Mouse (Mus musculus) hindbrain, embryonic 13.5 days (tissue): Measurements from ENCODE around the gene Mid1. TPM values are rescaled to one million over a fixed set of nuclear protein-coding genes. Genes with fewer than 3 reads are reported as not detected.
A peak's percentile ranks its signal among the peaks of the same experiment; 100 is the strongest.
"Not testable (repeated sequence)": the region's sequence is repeated elsewhere in the genome, so short reads cannot be mapped to it uniquely, and the experiment has no call there.

Experiments used
- ATAC-seq: fragments of 200-750 bp; cut with Nextera tagmentation; 2 replicates; pipeline ENCODE4 v1.8.0; 2017; ENCODE audit warnings: moderate TSS enrichment; ENCODE audit not compliant: low FRiP score
- H3K27ac ChIP-seq: fragments of 300-500 bp; sonication (generic); 2 replicates; pipeline ENCODE4 v1.5.1; 2015; ENCODE audit warnings: inconsistent platforms, mild to moderate bottlenecking, moderate library complexity
- H3K27me3 ChIP-seq: fragments of 300-500 bp; sonication (generic); 2 replicates; pipeline ENCODE4 v1.6.1; 2015; ENCODE audit warnings: mild to moderate bottlenecking, inconsistent platforms
- H3K36me3 ChIP-seq: fragments of 300-500 bp; sonication (generic); 2 replicates; pipeline ENCODE4 v1.6.1; 2015; ENCODE audit warnings: mild to moderate bottlenecking, inconsistent platforms
- H3K4me1 ChIP-seq: fragments of 300-500 bp; sonication (generic); replicated peaks from 2 replicates; pipeline ENCODE4 v1.6.1; 2015; ENCODE audit warnings: inconsistent platforms
- H3K4me2 ChIP-seq: fragments of 300-500 bp; sonication (generic); 2 replicates; pipeline ENCODE4 v1.6.1; 2015; ENCODE audit warnings: inconsistent platforms, mild to moderate bottlenecking, moderate library complexity
- H3K4me3 ChIP-seq: fragments of 300-500 bp; sonication (generic); 2 replicates; pipeline ENCODE4 v1.5.1; 2015; ENCODE audit warnings: mild to moderate bottlenecking, inconsistent platforms
- H3K9ac ChIP-seq: fragments of 300-500 bp; sonication (generic); 2 replicates; pipeline ENCODE4 v1.6.1; 2015; ENCODE audit warnings: mild to moderate bottlenecking, inconsistent platforms
- H3K9me3 ChIP-seq: fragments of 300-500 bp; sonication (generic); 2 replicates; pipeline ENCODE4 v1.6.1; 2016; ENCODE audit warnings: inconsistent platforms
- WGBS: fragments of 180-500 bp; shearing (Covaris S2); methylation state at CpG from one replicate; pipeline ENCODE4 v1.1.7; 2015; 5-methylcytosine and 5-hydroxymethylcytosine counted together
- polyA plus RNA-seq: library from polyadenylated mRNA; unstranded; fragments of >200 nt; fragmentation: Nextera tagmentation; extraction: Ambion mirVana; gene quantifications from 2 replicates; pipeline ENCODE4 v1.2.1, GENCODE M21; 2015

Gene Mid1
- polyA plus RNA-seq, 1 experiment from 2014 or later: 7.7 TPM

GRCm38 (mm10) chrX:169986519-169987367 is 301.7 kb downstream of the Mid1 start:
- not testable (repeated sequence) for H3K4me1 ChIP-seq, H3K27me3 ChIP-seq
- peak; percentile 92 for ATAC-seq
- 60% methylated on average over 51 of the region's 51 CpGs for WGBS
- Histone ChIP-seq H3K27ac (peak overlapping the region; percentile 35), H3K9me3 (peaks cover 74% of the 10 kb centered on the region), H3K36me3 (peaks cover 72% of the 10 kb centered on the region), H3K4me3 (peak overlapping the region; percentile 26), H3K9ac (peak overlapping the region; percentile 30; the same call in 1 of the 2 replicates), H3K4me2 (peak overlapping the region; percentile 38)

GRCm38 (mm10) chrX:169987368-169987837 is 302.4 kb downstream of the Mid1 start:
- peaks cover 67% of the 10 kb centered on the region for H3K9me3 ChIP-seq
- peak; percentile 14 for ATAC-seq
- not testable (repeated sequence) for H3K9ac ChIP-seq, H3K27ac ChIP-seq, H3K4me2 ChIP-seq, H3K4me1 ChIP-seq, H3K4me3 ChIP-seq, H3K27me3 ChIP-seq
- WGBS: 87% methylated on average over 28 of the region's 28 CpGs
- H3K36me3 ChIP-seq: peaks cover 65% of the 10 kb centered on the region

- WGBS: 94% methylated on average over 56 of the region's 56 CpGs
Measured at GRCm38 (mm10) chrX:169988571-169989218, 303.7 kb downstream of the Mid1 start.

GRCm38 (mm10) chrX:169989219-169989595 is 304.2 kb downstream of the Mid1 start:
- peaks cover 49% of the 10 kb centered on the region for H3K9me3 ChIP-seq
- H3K9ac ChIP-seq, H3K4me2 ChIP-seq, H3K4me1 ChIP-seq, H3K27me3 ChIP-seq, H3K27ac ChIP-seq, ATAC-seq: not testable (repeated sequence)
- 87% methylated on average over 8 of the region's 8 CpGs for WGBS
- H3K36me3 ChIP-seq: peaks cover 48% of the 10 kb centered on the region
- H3K4me3 ChIP-seq: 0 out of 2 replicates have a peak overlapping the region, but pooled peaks have one; percentile 2

More at GRCm38 (mm10) chrX:169988571-169989218, 303.7 kb downstream of the Mid1 start:
- H3K27me3 ChIP-seq, H3K4me2 ChIP-seq, H3K4me1 ChIP-seq, H3K9ac ChIP-seq, H3K27ac ChIP-seq: not testable (repeated sequence)
- Histone ChIP-seq H3K9me3 (peaks cover 54% of the 10 kb centered on the region), H3K4me3 (0 out of 2 replicates have a peak overlapping the region, but pooled peaks have one; percentile 2), H3K36me3 (peaks cover 53% of the 10 kb centered on the region)
- peak; percentile 21 for ATAC-seq

GRCm38 (mm10) chrX:169989691-169990631 is 305.0 kb downstream of the Mid1 start:
- not testable (repeated sequence) for H3K27me3 ChIP-seq, ATAC-seq, H3K4me2 ChIP-seq, H3K4me3 ChIP-seq, H3K27ac ChIP-seq, H3K9ac ChIP-seq, H3K4me1 ChIP-seq
- peaks cover 46% of the 10 kb centered on the region for H3K9me3 ChIP-seq
- WGBS: 80% methylated on average over 56 of the region's 56 CpGs
- H3K36me3 ChIP-seq: peaks cover 41% of the 10 kb centered on the region

- not testable (repeated sequence) for H3K27ac ChIP-seq, H3K4me1 ChIP-seq, H3K9ac ChIP-seq, H3K27me3 ChIP-seq
- peak overlapping the region; percentile 21 for H3K4me3 ChIP-seq
- peak overlapping the region; percentile 38; the same call in 1 of the 2 replicates for H3K4me2 ChIP-seq
- ATAC-seq: peak; percentile 9; the same call in 1 of the 2 replicates
- H3K9me3 ChIP-seq: peaks cover 37% of the 10 kb centered on the region
- 40% methylated on average over 21 of the region's 28 CpGs for WGBS
- H3K36me3 ChIP-seq: peaks cover 32% of the 10 kb centered on the region
Measured at GRCm38 (mm10) chrX:169991128-169991873, 306.3 kb downstream of the Mid1 start.

- not testable (repeated sequence) for H3K4me1 ChIP-seq, H3K27ac ChIP-seq, H3K27me3 ChIP-seq, H3K4me2 ChIP-seq, H3K9ac ChIP-seq, ATAC-seq, H3K4me3 ChIP-seq
- 32% methylated on average over 10 of the region's 15 CpGs for WGBS
- Histone ChIP-seq H3K36me3 (peaks cover 27% of the 10 kb centered on the region), H3K9me3 (peaks cover 32% of the 10 kb centered on the region)
Measured at GRCm38 (mm10) chrX:169992086-169992930, 307.3 kb downstream of the Mid1 start.

- H3K27ac ChIP-seq, ATAC-seq, H3K4me1 ChIP-seq, H3K4me2 ChIP-seq, H3K4me3 ChIP-seq, H3K27me3 ChIP-seq, H3K9ac ChIP-seq: not testable (repeated sequence)
- Histone ChIP-seq H3K36me3 (peaks cover 23% of the 10 kb centered on the region), H3K9me3 (peaks cover 28% of the 10 kb centered on the region)
- 58% methylated on average over 5 of the region's 8 CpGs for WGBS
Measured at GRCm38 (mm10) chrX:169992951-169993547, 308.1 kb downstream of the Mid1 start.

- H3K4me3 ChIP-seq: not testable (repeated sequence)
- 22% methylated on average over 3 of the region's 33 CpGs for WGBS
Measured at GRCm38 (mm10) chrX:169994011-169994865, 309.2 kb downstream of the Mid1 start.

More at GRCm38 (mm10) chrX:169994011-169994865, 309.2 kb downstream of the Mid1 start:
- H3K9ac ChIP-seq, H3K27ac ChIP-seq, H3K4me2 ChIP-seq, H3K27me3 ChIP-seq, H3K4me1 ChIP-seq, ATAC-seq: not testable (repeated sequence)
- Histone ChIP-seq H3K9me3 (peaks cover 20% of the 10 kb centered on the region), H3K36me3 (peaks cover 14% of the 10 kb centered on the region)
